Mouse (Mus musculus) E14TG2a.4 (cell line): ENCODE results near the gene Xrcc6.

Experiments
- H3K27me3 ChIP-seq: 2 replicates; pipeline ENCODE4 v1.6.1; 2014; ENCODE audit warnings: low read length, control low read depth; ENCODE audit not compliant: insufficient read depth
- H3K36me3 ChIP-seq: 2 replicates; pipeline ENCODE4 v1.6.1; 2014; ENCODE audit warnings: low read length, control low read depth; ENCODE audit not compliant: insufficient read depth
- H3K4me1 ChIP-seq: replicated peaks from 2 replicates; pipeline ENCODE4 v1.6.1; 2014; ENCODE audit warnings: low read depth, low read length, control low read depth
- H3K4me3 ChIP-seq: replicated peaks from 2 replicates; pipeline ENCODE4 v1.5.1; 2014; ENCODE audit warnings: mild to moderate bottlenecking, low read length
- H3K9me3 ChIP-seq: 2 replicates; pipeline ENCODE4 v1.6.1; 2014; ENCODE audit warnings: low read length, control low read depth
- CTCF ChIP-seq: conservative IDR thresholded peaks from 2 replicates; pipeline ENCODE4 v1.5.1; 2014; ENCODE audit warnings: low read length
- NANOG ChIP-seq: IDR thresholded peaks from 2 replicates; pipeline ENCODE4 v1.6.1; 2014; ENCODE audit warnings: borderline replicate concordance, low read length, mixed read lengths
- POU5F1 ChIP-seq: IDR thresholded peaks from 2 replicates; pipeline ENCODE4 v1.6.1; 2014; ENCODE audit warnings: low read length, borderline replicate concordance

The Xrcc6 gene

DNA sequence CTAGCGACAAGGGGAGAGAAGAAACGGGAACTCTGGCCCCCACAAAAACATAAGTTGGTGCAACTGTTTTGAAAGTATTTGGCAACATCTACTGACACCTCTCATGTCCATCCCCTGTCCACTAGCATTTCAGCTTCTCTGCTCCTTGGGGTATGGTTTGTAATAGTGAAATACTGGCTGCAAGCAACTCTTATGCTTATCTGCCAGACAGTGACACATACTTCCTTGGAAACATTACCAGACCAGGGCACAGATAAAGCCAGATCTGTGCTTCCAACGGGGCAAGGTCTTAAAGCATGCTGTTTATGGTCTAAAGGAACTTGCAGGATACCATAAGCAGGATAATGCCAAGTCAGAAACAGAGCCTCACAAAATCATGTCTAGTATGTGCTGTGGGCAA, 28.7 kb upstream of the Xrcc6 start:
- no peaks in the 10 kb centered on the region for H3K9me3 ChIP-seq
- H3K36me3 ChIP-seq, result peaks cover 55% of the 10 kb centered on the region
- TF ChIP-seq CTCF, result no peak
- no peak for TF ChIP-seq POU5F1
- TF ChIP-seq NANOG, result no peak
- H3K4me3 ChIP-seq, result peak overlapping the region; percentile 100
- peaks cover 66% of the 10 kb centered on the region for H3K4me1 ChIP-seq
- no peaks in the 10 kb centered on the region for H3K27me3 ChIP-seq

DNA sequence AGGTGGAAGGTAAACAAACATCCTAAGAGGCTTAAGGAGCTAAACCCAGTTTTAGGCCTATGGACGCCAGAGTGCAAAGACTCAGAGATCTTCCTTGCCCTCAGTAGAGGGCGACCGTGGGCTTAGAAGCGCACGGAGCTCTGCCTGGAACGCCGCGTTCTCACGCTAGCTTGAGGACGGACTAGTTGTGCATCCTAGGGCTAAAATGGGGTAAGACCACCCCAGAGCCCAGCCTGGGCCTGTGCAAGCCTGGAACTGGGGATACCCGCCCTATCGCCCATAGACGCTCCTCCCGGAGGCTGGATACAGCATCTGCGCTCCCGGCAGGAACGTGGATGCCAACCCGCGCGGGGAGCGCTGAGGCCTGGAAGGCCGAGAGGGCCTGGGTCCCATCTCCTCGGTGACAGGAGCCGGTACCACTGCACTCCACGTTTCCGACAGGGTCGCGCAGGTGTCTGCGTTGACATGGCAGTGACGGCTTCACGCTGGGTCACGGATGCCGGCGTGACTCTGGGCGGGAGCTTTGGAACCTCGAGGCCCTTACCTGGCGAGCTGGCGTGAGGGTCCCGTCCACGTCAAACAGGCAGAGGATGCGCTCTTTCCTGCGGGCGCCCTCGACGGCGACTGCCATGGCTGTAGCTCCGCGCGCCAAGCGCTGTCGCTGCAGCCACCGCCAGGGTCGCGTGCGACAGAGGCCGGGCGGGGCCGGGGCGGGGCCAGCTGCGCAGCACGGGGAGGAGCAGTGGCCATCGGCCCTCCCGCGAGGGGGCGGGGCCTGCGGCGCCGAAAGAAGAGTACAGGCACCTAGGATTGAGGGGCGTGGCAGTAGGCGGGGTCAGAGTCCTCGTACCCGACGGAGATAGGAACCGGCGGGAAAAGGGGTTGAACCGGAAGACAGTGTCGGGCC, 27.2 kb upstream of the Xrcc6 start, which contains the start of gene Pmm1:
TSS of gene Pmm1 (minus strand) at position 760 of the 907 bp plus-strand sequence.
- TF ChIP-seq CTCF (peak; percentile 28; the same call in 1 of the 2 replicates), POU5F1 (no peak)

DNA sequence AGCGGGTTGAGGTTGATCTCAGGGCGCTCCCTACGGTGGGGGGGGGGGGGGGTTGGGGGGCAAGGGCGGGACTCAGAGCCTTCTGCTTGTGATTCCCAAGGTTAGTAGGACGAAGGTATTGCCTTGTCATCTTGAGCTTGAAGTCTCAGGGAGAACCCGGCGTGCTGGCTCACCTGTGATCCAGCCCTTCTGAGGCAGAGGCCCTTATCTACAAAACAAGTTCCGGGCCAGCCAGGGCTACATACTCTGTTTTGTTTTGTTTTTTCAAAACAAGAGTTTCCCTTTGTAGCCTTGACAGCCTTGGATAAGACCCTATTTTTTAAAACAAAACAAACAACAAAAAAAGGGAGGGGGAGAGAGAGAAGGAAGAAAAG, 26.6 kb upstream of the Xrcc6 start:
- no peak for TF ChIP-seq NANOG
- no peak for TF ChIP-seq POU5F1
- no peak for TF ChIP-seq CTCF
- Histone ChIP-seq H3K4me3 (peak overlapping the region; percentile 58), H3K27me3 (no peaks in the 10 kb centered on the region), H3K9me3 (no peaks in the 10 kb centered on the region), H3K36me3 (peaks cover 33% of the 10 kb centered on the region), H3K4me1 (peaks cover 67% of the 10 kb centered on the region)

More for the DNA sequence above, 27.2 kb upstream of the Xrcc6 start, which contains the start of gene Pmm1:
- no peaks in the 10 kb centered on the region for H3K9me3 ChIP-seq
- H3K36me3 ChIP-seq, result peaks cover 40% of the 10 kb centered on the region
- peaks cover 68% of the 10 kb centered on the region for H3K4me1 ChIP-seq
- no peaks in the 10 kb centered on the region for H3K27me3 ChIP-seq
- H3K4me3 ChIP-seq, result peak within 1 kb of the TSS; percentile 100

DNA sequence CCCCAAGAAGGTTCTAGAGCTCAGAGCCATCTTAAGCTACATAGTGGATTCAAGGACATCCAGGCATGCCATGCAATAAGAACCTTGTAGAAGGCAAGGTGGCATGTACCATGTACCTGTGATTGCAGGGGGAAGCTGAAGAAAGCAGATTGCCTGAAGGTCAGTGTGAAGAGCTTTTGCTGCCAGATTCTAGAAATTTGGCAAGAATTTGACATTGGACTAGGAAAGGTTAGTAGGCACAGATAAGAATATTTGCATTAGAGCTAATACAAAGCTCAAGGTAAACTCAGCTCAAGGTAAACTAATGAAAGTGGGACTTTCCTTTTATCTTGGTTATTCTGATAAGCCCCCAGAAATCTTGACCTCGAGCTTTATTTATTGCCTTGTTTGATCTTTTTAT, 23.4 kb upstream of the Xrcc6 start:
- TF ChIP-seq NANOG, result no peak
- no peak for TF ChIP-seq CTCF
- no peak for TF ChIP-seq POU5F1
- Histone ChIP-seq H3K4me1 (peaks cover 64% of the 10 kb centered on the region), H3K36me3 (peaks cover 1% of the 10 kb centered on the region), H3K9me3 (peaks cover 11% of the 10 kb centered on the region; the same call in 1 of the 2 replicates), H3K27me3 (no peaks in the 10 kb centered on the region), H3K4me3 (no peak overlapping the region)

DNA sequence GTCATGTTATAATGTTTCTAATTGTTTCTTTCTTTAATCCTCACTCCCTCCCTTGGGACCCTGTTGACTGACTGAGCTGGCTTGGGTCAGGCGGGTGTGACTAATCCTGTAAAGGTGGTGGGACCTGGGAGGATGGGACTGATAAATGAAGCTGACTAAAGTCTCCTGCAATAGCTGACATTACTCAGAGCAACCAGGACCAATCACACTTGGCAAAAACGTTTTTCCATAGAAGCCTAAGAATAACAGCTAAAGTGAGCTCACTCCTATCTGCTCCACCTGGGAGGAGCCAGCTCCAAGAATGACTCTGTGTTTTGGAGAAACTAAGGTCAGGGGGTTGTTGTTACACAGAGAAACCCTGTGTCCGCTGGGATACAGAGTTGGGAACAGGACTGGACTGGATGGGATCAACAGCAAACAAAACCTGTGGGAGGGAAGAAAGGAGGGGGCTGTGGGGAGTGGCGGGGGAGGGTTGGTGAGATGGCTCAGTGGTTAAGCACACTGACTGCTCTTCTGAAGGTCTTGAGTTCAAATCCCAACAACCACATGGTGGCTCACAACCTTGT, 22.6 kb upstream of the Xrcc6 start:
- peaks cover 58% of the 10 kb centered on the region for H3K4me1 ChIP-seq
- H3K9me3 ChIP-seq, result peaks cover 19% of the 10 kb centered on the region
- 0 out of 2 replicates have a peak overlapping the region, but pooled peaks have one; percentile 7 for H3K4me3 ChIP-seq
- H3K27me3 ChIP-seq, result no peaks in the 10 kb centered on the region
- no peaks in the 10 kb centered on the region for H3K36me3 ChIP-seq
- TF ChIP-seq POU5F1, result no peak
- TF ChIP-seq NANOG, result no peak
- TF ChIP-seq CTCF, result no peak

DNA sequence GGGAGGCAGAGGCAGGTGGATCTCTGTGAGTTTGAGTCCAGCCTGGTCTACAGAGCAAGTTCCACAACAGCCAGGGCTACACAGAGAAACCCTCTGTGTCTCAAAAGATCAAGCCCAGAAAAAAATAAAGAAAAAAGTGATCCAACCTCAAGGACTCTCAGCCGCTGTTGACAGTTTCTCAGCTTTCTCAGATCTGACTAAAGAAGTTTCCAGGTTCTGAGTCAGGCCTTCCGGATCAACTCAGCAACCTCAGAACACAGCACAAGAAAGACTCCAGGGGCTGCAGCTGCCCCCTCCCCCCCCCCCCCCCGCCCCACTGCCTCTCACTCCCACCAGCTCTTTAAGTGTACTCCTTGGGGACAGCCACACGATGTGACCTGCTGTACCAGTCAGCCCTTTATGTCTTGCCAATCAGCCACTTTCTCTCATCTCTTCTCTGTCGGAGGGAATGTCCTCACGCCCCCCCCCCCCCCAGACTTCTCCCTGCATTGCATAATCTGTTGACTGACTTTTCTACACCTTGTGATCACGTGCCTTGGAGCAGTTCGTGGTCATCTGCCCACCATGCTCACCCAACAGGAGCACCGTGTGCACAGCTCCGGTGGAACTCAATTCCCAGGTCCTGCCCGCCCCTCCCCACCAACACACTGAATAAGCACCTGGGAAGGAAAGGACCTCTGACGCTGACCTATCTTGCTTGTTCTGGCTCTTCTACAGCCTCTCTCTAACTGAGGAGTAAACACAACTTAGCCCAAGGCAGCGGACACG, 21.4 kb upstream of the Xrcc6 start:
- no peak for TF ChIP-seq POU5F1
- no peak for TF ChIP-seq CTCF
- TF ChIP-seq NANOG, result no peak
- Histone ChIP-seq H3K27me3 (no peaks in the 10 kb centered on the region), H3K36me3 (no peaks in the 10 kb centered on the region), H3K9me3 (peaks cover 30% of the 10 kb centered on the region), H3K4me1 (peaks cover 56% of the 10 kb centered on the region), H3K4me3 (peak overlapping the region; percentile 39; the same call in 1 of the 2 replicates)

DNA sequence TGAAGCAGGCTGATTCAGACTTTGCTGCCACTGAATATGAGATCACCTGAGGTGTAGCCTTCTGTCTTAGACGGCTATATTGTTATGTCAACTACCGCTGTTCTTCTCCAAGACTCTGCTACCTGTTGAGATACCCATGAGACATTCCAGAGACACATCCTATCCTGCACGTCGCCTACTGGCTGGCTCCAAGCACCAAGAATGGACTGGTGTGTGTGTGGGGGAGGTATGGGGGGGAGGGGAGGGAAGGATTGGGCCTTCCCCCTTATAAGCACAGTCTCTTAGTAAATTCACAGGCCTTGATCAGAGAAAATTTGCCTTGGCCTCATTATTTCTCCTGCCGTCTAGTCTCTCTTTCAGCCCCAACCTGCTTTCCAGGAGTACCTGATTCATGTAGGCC, 19.8 kb upstream of the Xrcc6 start:
- Histone ChIP-seq H3K4me1 (peaks cover 49% of the 10 kb centered on the region), H3K9me3 (peaks cover 42% of the 10 kb centered on the region), H3K4me3 (peak overlapping the region; percentile 3; the same call in 1 of the 2 replicates), H3K36me3 (no peaks in the 10 kb centered on the region), H3K27me3 (no peaks in the 10 kb centered on the region)
- TF ChIP-seq NANOG (no peak), POU5F1 (no peak)

DNA sequence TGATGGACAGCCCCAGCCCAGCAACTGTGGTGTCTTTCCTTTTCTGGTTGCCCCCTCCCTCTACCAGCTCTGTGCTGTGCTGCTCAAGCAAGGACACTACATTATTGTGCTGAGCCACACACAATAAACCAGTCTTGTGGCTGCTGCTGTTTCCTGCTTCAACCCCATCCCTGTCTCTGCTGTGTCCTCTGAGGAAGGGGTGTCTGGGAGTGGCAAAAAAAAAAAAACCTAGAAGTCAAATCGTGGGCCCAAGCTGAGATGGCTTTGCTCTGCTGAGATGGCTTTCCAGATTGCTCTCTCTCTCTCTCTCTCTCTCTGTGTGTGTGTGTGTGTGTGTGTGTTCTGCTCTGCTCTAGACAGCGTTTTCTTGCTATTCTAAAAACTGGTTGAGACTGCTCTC, 19.2 kb upstream of the Xrcc6 start:
- Histone ChIP-seq H3K4me3 (peak overlapping the region; percentile 3), H3K27me3 (no peaks in the 10 kb centered on the region), H3K36me3 (no peaks in the 10 kb centered on the region; the same call in 1 of the 2 replicates), H3K9me3 (peaks cover 47% of the 10 kb centered on the region), H3K4me1 (peaks cover 49% of the 10 kb centered on the region)
- TF ChIP-seq POU5F1 (no peak), NANOG (no peak), CTCF (no peak)
